ENCODE assay signal across 18 mouse cellular contexts in genomic region chr12:75351846-75352245, GRCm38 (mm10). TPM values are rescaled to one million over a fixed set of nuclear protein-coding genes. Genes with fewer than 3 reads are reported as not detected.
DNase-seq lines count a peak whose midpoint lies in the region; ATAC-seq and TF ChIP-seq lines count a peak whose summit lies in the region.
"Had no signal": no experiment of that assay in that cellular context is flagged by ENCODE, and none has a peak within 500 bp of the region (broad histone marks: within the 10 kb centered on the region; RNA-seq: fewer than 3 reads in every experiment).

No protein-coding gene starts in this region.

- H3K36me3 ChIP-seq in kidney, postnatal 0 days (ENCODE audit: insufficient read depth, low read length), result no peaks in the 10 kb centered on the region
- H3K36me3 ChIP-seq in lung, postnatal 0 days (ENCODE audit: insufficient read depth, low read length), result no peaks in the 10 kb centered on the region
- no peaks in the 10 kb centered on the region for H3K36me3 ChIP-seq in stomach, postnatal 0 days (ENCODE audit: control insufficient read depth, insufficient read depth, low read length)
- no peaks in the 10 kb centered on the region for H3K36me3 ChIP-seq in hindbrain, embryonic 10.5 days
- H3K36me3 ChIP-seq: embryonic facial prominence, embryonic 13.5 days; hindbrain, embryonic 15.5 days; liver, embryonic 12.5 days; midbrain, embryonic 13.5 days; neural tube, embryonic 12.5 days had no signal

- H3K4me3 ChIP-seq in kidney, postnatal 0 days (replicated peaks; ENCODE audit: low read depth, low read length), result no peak overlapping the region
- no peak overlapping the region for H3K4me3 ChIP-seq in lung, postnatal 0 days (ENCODE audit: low read depth, low read length)
- H3K4me3 ChIP-seq in stomach, postnatal 0 days (ENCODE audit: low read depth, low read length), result no peak overlapping the region
- no peak overlapping the region for H3K4me3 ChIP-seq in hindbrain, embryonic 10.5 days
- H3K4me3 ChIP-seq: embryonic facial prominence, embryonic 13.5 days; hindbrain, embryonic 15.5 days; left cerebral cortex, adult 2 months; liver, embryonic 12.5 days; midbrain, embryonic 13.5 days; neural tube, embryonic 12.5 days had no signal

- H3K4me1 ChIP-seq in kidney, postnatal 0 days (replicated peaks; ENCODE audit: insufficient read depth, low read length), result 0 out of 2 replicates have a peak, but pooled peaks cover 1% of the 10 kb centered on the region
- no peaks in the 10 kb centered on the region; the same call in 1 of the 2 replicates for H3K4me1 ChIP-seq in lung, postnatal 0 days (ENCODE audit: insufficient read depth, low read depth, low read length)
- no peaks in the 10 kb centered on the region; the same call in 1 of the 2 replicates for H3K4me1 ChIP-seq in stomach, postnatal 0 days (replicated peaks; ENCODE audit: control insufficient read depth, insufficient read depth)
- no peaks in the 10 kb centered on the region for H3K4me1 ChIP-seq in hindbrain, embryonic 10.5 days (replicated peaks)
- H3K4me1 ChIP-seq: hindbrain, embryonic 15.5 days; liver, embryonic 12.5 days; midbrain, embryonic 13.5 days; neural tube, embryonic 12.5 days had no signal

- peak; percentile 94 for DNase-seq in heart, adult 11 months
- DNase-seq in heart, postnatal 4 days, result no peak
- peak; percentile 68 for DNase-seq in kidney, postnatal 0 days (ENCODE audit: low spot score)
- no peak for DNase-seq in kidney, adult 8-10 months
- DNase-seq in lung, postnatal 0 days (ENCODE audit: low spot score), result peak; percentile 17
- no peak for DNase-seq in lung, postnatal 10 days
- DNase-seq in stomach, postnatal 0 days (ENCODE audit: low spot score), result no peak
- DNase-seq in hindbrain, embryonic 10.5 days (ENCODE audit: low spot score), result no peak
- DNase-seq: layer of hippocampus, adult 9-11 months; right cerebral cortex, postnatal 4 days had no signal

- 57% methylated on average over 7 of the region's 7 CpGs for WGBS in kidney, postnatal 0 days
- WGBS in lung, postnatal 0 days, result 54% methylated on average over 7 of the region's 7 CpGs
- WGBS in stomach, postnatal 0 days, result 29% methylated on average over 7 of the region's 7 CpGs
- 85% methylated on average over 7 of the region's 7 CpGs for WGBS in hindbrain, embryonic 10.5 days

- no peak overlapping the region; the same call in 1 of the 2 replicates for H3K4me2 ChIP-seq in kidney, postnatal 0 days (ENCODE audit: low read length)
- no peak overlapping the region for H3K4me2 ChIP-seq in lung, postnatal 0 days (replicated peaks; ENCODE audit: low read depth, low read length)
- no peak overlapping the region for H3K4me2 ChIP-seq in stomach, postnatal 0 days (replicated peaks; ENCODE audit: low read depth)
- H3K4me2 ChIP-seq: embryonic facial prominence, embryonic 13.5 days; hindbrain, embryonic 15.5 days; liver, embryonic 12.5 days; midbrain, embryonic 13.5 days; neural tube, embryonic 12.5 days had no signal

- no peaks in the 10 kb centered on the region for H3K27me3 ChIP-seq in kidney, postnatal 0 days (ENCODE audit: insufficient read depth, low read length)
- no peaks in the 10 kb centered on the region for H3K27me3 ChIP-seq in lung, postnatal 0 days (replicated peaks; ENCODE audit: insufficient read depth, low read length)
- no peaks in the 10 kb centered on the region for H3K27me3 ChIP-seq in stomach, postnatal 0 days (ENCODE audit: control insufficient read depth, insufficient read depth, low read length)
- no peaks in the 10 kb centered on the region for H3K27me3 ChIP-seq in hindbrain, embryonic 10.5 days (ENCODE audit: insufficient read depth, poor library complexity, severe bottlenecking)
- H3K27me3 ChIP-seq: CH12.LX; embryonic facial prominence, embryonic 13.5 days; hindbrain, embryonic 15.5 days; liver, embryonic 12.5 days; midbrain, embryonic 13.5 days; neural tube, embryonic 12.5 days had no signal

- peak overlapping the region; percentile 44; the same call in 1 of the 2 replicates for H3K27ac ChIP-seq in kidney, postnatal 0 days
- no peak overlapping the region for H3K27ac ChIP-seq in lung, postnatal 0 days (ENCODE audit: low read length)
- H3K27ac ChIP-seq in stomach, postnatal 0 days (replicated peaks), result peak overlapping the region; percentile 71
- no peak overlapping the region for H3K27ac ChIP-seq in hindbrain, embryonic 10.5 days
- H3K27ac ChIP-seq: embryonic facial prominence, embryonic 13.5 days; hindbrain, embryonic 15.5 days; left cerebral cortex, adult 2 months; liver, embryonic 12.5 days; midbrain, embryonic 13.5 days; neural tube, embryonic 12.5 days had no signal

- no peak overlapping the region for H3K9ac ChIP-seq in kidney, postnatal 0 days (ENCODE audit: low read depth, low read length)
- no peak overlapping the region for H3K9ac ChIP-seq in lung, postnatal 0 days (replicated peaks; ENCODE audit: low read depth)
- H3K9ac ChIP-seq in stomach, postnatal 0 days (ENCODE audit: low read length), result no peak overlapping the region
- H3K9ac ChIP-seq: embryonic facial prominence, embryonic 13.5 days; hindbrain, embryonic 15.5 days; liver, embryonic 12.5 days; midbrain, embryonic 13.5 days; neural tube, embryonic 12.5 days had no signal

- TF ChIP-seq EP300 in lung, postnatal 0 days (IDR thresholded peaks at IDR 0.05), result no peak
- TF ChIP-seq EP300 in stomach, postnatal 0 days (optimal IDR thresholded peaks at IDR 0.05), result no peak

- no peak; the same call in 1 of the 2 replicates for ATAC-seq in kidney, postnatal 0 days (replicated peaks; ENCODE audit: low FRiP score, low read depth)
- 0 out of 2 replicates have a peak, but pooled peaks have one; percentile 48 for ATAC-seq in lung, postnatal 0 days
- peak; percentile 66; the same call in 1 of the 2 replicates for ATAC-seq in stomach, postnatal 0 days (ENCODE audit: low FRiP score, low TSS enrichment)
- ATAC-seq: liver, embryonic 12.5 days; midbrain, embryonic 13.5 days had no signal

- no peak for TF ChIP-seq CTCF in kidney, postnatal 0 days (IDR thresholded peaks at IDR 0.05; ENCODE audit: low read depth)
- TF ChIP-seq CTCF in lung, postnatal 0 days (IDR thresholded peaks at IDR 0.05), result no peak
- no peak for TF ChIP-seq CTCF in stomach, postnatal 0 days (IDR thresholded peaks at IDR 0.05; ENCODE audit: low read depth)

- no peaks in the 10 kb centered on the region for H3K9me3 ChIP-seq in kidney, postnatal 0 days (replicated peaks; ENCODE audit: low read length)
- H3K9me3 ChIP-seq in lung, postnatal 0 days (ENCODE audit: low read length), result no peaks in the 10 kb centered on the region
- no peaks in the 10 kb centered on the region for H3K9me3 ChIP-seq in stomach, postnatal 0 days (ENCODE audit: control insufficient read depth, low read length)
- no peaks in the 10 kb centered on the region for H3K9me3 ChIP-seq in hindbrain, embryonic 10.5 days
- H3K9me3 ChIP-seq: embryonic facial prominence, embryonic 13.5 days; hindbrain, embryonic 15.5 days; liver, embryonic 12.5 days; midbrain, embryonic 13.5 days; neural tube, embryonic 12.5 days had no signal

RNA-seq across cellular contexts. Expression of gene Rhoj, which starts 43.7 kb away (rescaled TPM):
- 10 to 100 TPM; 42.7 to 43.7 TPM for total RNA-seq in heart, postnatal 4 days (2021)
- polyA plus RNA-seq in kidney, postnatal 0 days (2015; fragmentation: Nextera tagmentation; extraction: Ambion mirVana), result 51.5 and 53.9 TPM in 2 replicates
- polyA plus RNA-seq in lung, postnatal 0 days (2015; fragmentation: Nextera tagmentation; extraction: Ambion mirVana), result 95.8 and 102 TPM in 2 replicates
- polyA plus RNA-seq in stomach, postnatal 0 days (2015; fragmentation: Nextera tagmentation; extraction: Ambion mirVana), result 41.2 and 43.0 TPM in 2 replicates
- polyA plus RNA-seq in hindbrain, embryonic 10.5 days (2016; fragmentation: Nextera tagmentation; extraction: Ambion mirVana), result 28.0 and 28.5 TPM in 2 replicates
- total RNA-seq: CH12.LX, MEL had no signal

Comparison
In these comparisons a context has a peak if more than half of its experiments do, and no peak if none do; other contexts are left out.
1. DNase-seq: peak in heart, adult 11 months (single experiment), kidney, postnatal 0 days (single experiment) and lung, postnatal 0 days (single experiment); none in heart, postnatal 4 days (single experiment), kidney, adult 8-10 months (0 of 2), lung, postnatal 10 days (single experiment), stomach, postnatal 0 days (single experiment) and hindbrain, embryonic 10.5 days (single experiment).
2. H3K27ac ChIP-seq: peak in kidney, postnatal 0 days (single experiment) and stomach, postnatal 0 days (single experiment); none in lung, postnatal 0 days (single experiment) and hindbrain, embryonic 10.5 days (single experiment).